Mouse (Mus musculus): ENCODE measurements around the gene Prss46. TPM values are rescaled to one million over a fixed set of nuclear protein-coding genes. Genes with fewer than 3 reads are reported as not detected.
"Not testable (repeated sequence)": the region's sequence is repeated elsewhere in the genome, so short reads cannot be mapped to it uniquely, and the experiment has no call there.

Gene Prss46
- polyA plus RNA-seq (2014; fragmentation: Nextera tagmentation; extraction: Ambion mirVana), result not detected in 2 replicates

DNA sequence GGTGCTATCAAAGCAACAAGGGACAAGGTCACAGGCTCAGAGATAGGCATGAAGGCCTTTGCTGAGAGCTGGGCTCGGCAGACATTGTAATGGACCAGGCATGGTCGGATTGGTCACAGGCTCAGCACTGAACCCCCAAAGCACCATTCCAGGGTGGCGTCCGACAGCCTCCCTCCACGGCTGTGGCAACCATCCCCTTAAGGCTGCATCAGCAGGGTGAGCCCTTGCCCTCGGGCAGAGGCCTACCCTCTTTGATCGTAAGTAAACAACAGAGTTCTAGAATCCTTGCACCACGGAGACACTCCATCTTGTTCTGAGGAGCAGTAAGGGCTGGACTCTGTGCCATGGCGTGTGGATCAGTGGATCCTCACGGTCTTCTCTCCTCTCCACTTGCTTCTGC, at the start of gene Prss46:
TSS of gene Prss46 (plus strand) at position 301 of the 400 bp plus-strand sequence.
- no peak within 1 kb of the TSS for H3K9ac ChIP-seq (ENCODE audit: low read depth, low read length)
- WGBS, result 86% methylated on average over 10 of the region's 10 CpGs
- H3K36me3 ChIP-seq (ENCODE audit: control insufficient read depth, insufficient read depth, low read length), result no peaks in the 10 kb centered on the region
- H3K9me3 ChIP-seq (ENCODE audit: control insufficient read depth, low read length), result no peaks in the 10 kb centered on the region
- no peaks in the 10 kb centered on the region for H3K4me1 ChIP-seq (replicated peaks; ENCODE audit: control insufficient read depth, insufficient read depth, low read length)
- H3K4me2 ChIP-seq (replicated peaks; ENCODE audit: low read depth, low read length), result no peak within 1 kb of the TSS
- H3K27ac ChIP-seq (ENCODE audit: low read depth, low read length), result no peak within 1 kb of the TSS
- H3K4me3 ChIP-seq (ENCODE audit: low read depth, low read length), result no peak within 1 kb of the TSS
- no peak for DNase-seq (ENCODE audit: low spot score)
- no peaks in the 10 kb centered on the region for H3K27me3 ChIP-seq (ENCODE audit: control insufficient read depth, insufficient read depth, low read length)
- no peak for ATAC-seq (ENCODE audit: low FRiP score)

DNA sequence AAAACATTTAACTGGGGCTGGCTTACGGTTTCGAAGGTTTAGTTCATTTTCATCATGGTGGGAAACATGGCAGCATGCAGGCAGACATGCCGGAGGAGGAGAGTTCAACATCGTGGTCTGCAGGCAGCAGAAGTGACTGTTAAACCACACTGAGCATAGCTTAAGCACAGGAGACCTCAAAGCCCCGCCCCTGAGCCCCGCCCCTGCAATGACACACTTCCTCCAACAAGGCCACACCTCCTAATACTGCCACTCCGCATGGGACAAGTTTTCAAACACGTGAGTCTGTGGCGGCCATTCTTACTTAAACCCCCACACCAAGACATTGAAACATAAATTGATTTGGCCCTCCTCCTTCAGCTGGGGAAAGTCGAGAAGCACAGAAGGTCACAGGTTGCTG, 47.3 kb upstream of the Prss46 start:
- Histone ChIP-seq H3K36me3 (ENCODE audit: control insufficient read depth, insufficient read depth, low read length) (no peaks in the 10 kb centered on the region), H3K4me2 (replicated peaks; ENCODE audit: low read depth, low read length) (no peak overlapping the region), H3K4me1 (replicated peaks; ENCODE audit: control insufficient read depth, insufficient read depth, low read length) (no peaks in the 10 kb centered on the region), H3K4me3 (ENCODE audit: low read depth, low read length) (no peak overlapping the region), H3K27ac (ENCODE audit: low read depth, low read length) (no peak overlapping the region), H3K9ac (ENCODE audit: low read depth, low read length) (no peak overlapping the region), H3K9me3 (ENCODE audit: control insufficient read depth, low read length) (no peaks in the 10 kb centered on the region), H3K27me3 (ENCODE audit: control insufficient read depth, insufficient read depth, low read length) (no peaks in the 10 kb centered on the region)
- WGBS, result 89% methylated on average over 10 of the region's 10 CpGs
- ATAC-seq (ENCODE audit: low FRiP score) (no peak), DNase-seq (ENCODE audit: low spot score) (no peak)

DNA sequence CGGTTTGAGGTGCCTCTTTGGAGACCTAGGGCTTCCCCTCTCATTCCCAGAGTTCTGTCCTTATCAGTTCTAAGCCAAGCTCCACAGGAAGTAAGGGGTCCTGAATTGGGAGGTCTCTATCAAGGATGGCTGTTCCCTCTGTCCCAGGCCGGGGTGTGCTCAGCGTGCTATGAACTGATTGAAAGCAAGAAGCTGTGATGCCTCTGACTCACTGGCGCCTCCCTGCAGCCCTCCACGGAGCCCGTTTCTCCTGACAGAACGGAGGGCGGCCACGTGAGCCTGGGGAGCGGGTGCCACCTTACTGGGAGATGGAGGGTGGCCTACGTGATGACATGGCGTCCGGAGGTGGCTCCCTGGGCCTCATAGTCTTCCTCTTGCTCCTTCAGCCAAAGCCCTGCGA, 46.4 kb upstream of the Prss46 start, which contains the start of gene Prss42:
TSS of gene Prss42 (plus strand) at position 301 of the 400 bp plus-strand sequence.
- ATAC-seq (ENCODE audit: low FRiP score) (no peak), DNase-seq (ENCODE audit: low spot score) (no peak)
- H3K9ac ChIP-seq (ENCODE audit: low read depth, low read length), result no peak within 1 kb of the TSS
- no peaks in the 10 kb centered on the region for H3K9me3 ChIP-seq (ENCODE audit: control insufficient read depth, low read length)
- H3K27ac ChIP-seq (ENCODE audit: low read depth, low read length), result no peak within 1 kb of the TSS
- no peaks in the 10 kb centered on the region for H3K27me3 ChIP-seq (ENCODE audit: control insufficient read depth, insufficient read depth, low read length)
- no peaks in the 10 kb centered on the region for H3K36me3 ChIP-seq (ENCODE audit: control insufficient read depth, insufficient read depth, low read length)
- WGBS, result 90% methylated on average over 14 of the region's 14 CpGs
- H3K4me3 ChIP-seq (ENCODE audit: low read depth, low read length), result no peak within 1 kb of the TSS
- H3K4me1 ChIP-seq (replicated peaks; ENCODE audit: control insufficient read depth, insufficient read depth, low read length), result no peaks in the 10 kb centered on the region
- H3K4me2 ChIP-seq (replicated peaks; ENCODE audit: low read depth, low read length), result no peak within 1 kb of the TSS

DNA sequence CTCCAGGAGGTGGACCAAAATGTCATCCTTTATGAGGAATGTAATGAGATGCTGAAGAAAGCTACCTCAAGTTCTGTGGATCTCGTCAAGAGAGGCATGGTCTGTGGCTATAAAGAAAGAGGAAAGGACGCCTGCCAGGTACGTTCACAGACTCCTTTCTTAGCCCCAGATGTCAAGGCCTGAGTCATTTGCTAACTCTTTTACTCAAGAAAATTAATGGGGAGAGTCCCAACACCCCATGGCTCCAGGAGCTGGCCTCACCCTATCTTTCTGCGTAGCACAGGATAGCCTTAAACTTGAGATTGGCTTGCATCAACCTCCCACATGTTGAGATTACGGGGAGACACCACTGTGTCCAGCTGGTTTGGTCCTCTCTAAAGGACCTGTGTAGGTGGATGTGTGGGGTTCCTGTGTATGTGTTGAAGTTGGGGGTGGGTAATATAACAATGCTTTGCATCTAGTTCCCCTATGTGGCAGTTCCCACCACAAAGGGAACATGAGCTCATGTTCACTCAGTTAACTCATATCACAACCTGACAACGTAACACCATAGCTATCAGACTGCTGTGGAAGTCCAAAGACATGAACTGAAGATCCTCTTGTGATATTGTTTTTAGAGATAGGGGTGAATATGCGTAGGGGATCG, 43.3 kb upstream of the Prss46 start:
- Histone ChIP-seq H3K36me3 (ENCODE audit: control insufficient read depth, insufficient read depth, low read length) (no peaks in the 10 kb centered on the region), H3K4me2 (replicated peaks; ENCODE audit: low read depth, low read length) (no peak overlapping the region), H3K4me3 (ENCODE audit: low read depth, low read length) (no peak overlapping the region), H3K9me3 (ENCODE audit: control insufficient read depth, low read length) (no peaks in the 10 kb centered on the region), H3K4me1 (replicated peaks; ENCODE audit: control insufficient read depth, insufficient read depth, low read length) (no peaks in the 10 kb centered on the region), H3K27ac (ENCODE audit: low read depth, low read length) (no peak overlapping the region), H3K27me3 (ENCODE audit: control insufficient read depth, insufficient read depth, low read length) (no peaks in the 10 kb centered on the region), H3K9ac (ENCODE audit: low read depth, low read length) (no peak overlapping the region)
- ATAC-seq (ENCODE audit: low FRiP score) (no peak), DNase-seq (ENCODE audit: low spot score) (no peak)
- 91% methylated on average over 8 of the region's 8 CpGs for WGBS

DNA sequence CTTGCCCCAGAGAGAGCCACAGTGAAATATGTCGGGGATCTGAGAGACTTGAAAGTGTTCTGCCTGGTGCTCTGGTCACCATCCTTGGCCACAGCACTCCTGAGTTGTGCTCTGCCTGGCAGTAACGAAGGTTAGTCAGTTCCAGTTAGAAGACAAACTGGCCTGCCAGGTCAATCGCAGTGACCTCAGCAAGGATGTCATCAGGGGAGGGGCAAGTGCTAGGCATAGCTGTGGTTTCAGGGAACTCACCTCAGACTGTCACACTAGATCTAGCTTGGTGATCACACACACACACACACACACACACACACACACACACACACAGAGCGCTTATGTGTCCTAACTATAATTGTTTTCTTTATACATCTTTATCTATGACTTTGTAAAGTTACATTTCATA, 41.0 kb upstream of the Prss46 start:
- no peaks in the 10 kb centered on the region for H3K4me1 ChIP-seq (replicated peaks; ENCODE audit: control insufficient read depth, insufficient read depth, low read length)
- no peak overlapping the region for H3K9ac ChIP-seq (ENCODE audit: low read depth, low read length)
- H3K27me3 ChIP-seq (ENCODE audit: control insufficient read depth, insufficient read depth, low read length), result no peaks in the 10 kb centered on the region
- H3K4me2 ChIP-seq (replicated peaks; ENCODE audit: low read depth, low read length), result no peak overlapping the region
- no peaks in the 10 kb centered on the region for H3K9me3 ChIP-seq (ENCODE audit: control insufficient read depth, low read length)
- H3K36me3 ChIP-seq (ENCODE audit: control insufficient read depth, insufficient read depth, low read length), result no peaks in the 10 kb centered on the region
- no peak for ATAC-seq (ENCODE audit: low FRiP score)
- H3K27ac ChIP-seq (ENCODE audit: low read depth, low read length), result no peak overlapping the region
- DNase-seq (ENCODE audit: low spot score), result no peak
- WGBS, result 72% methylated on average over 4 of the region's 4 CpGs
- no peak overlapping the region for H3K4me3 ChIP-seq (ENCODE audit: low read depth, low read length)

DNA sequence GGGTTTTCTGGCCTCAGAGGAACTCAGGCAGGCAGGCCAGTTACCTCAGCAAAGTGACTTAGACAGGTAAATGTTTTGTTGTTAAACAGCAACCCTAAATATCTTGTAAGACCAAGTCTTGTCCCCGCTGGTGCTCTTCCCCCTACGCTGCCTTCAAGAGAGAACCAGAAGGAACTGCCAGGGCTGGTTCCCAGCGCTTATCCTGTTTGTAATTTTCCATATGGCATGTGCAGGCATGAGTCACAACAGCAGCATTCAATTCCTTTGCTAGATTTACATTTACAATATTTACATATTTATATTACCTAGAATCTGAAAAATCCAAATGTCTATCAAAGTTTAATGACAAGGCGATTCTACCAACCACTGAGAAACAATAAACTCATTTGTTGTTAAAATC, 34.3 kb upstream of the Prss46 start:
- 85% methylated on average over 4 of the region's 4 CpGs for WGBS
- Histone ChIP-seq H3K9me3 (ENCODE audit: control insufficient read depth, low read length) (no peaks in the 10 kb centered on the region), H3K9ac (ENCODE audit: low read depth, low read length) (no peak overlapping the region), H3K27me3 (ENCODE audit: control insufficient read depth, insufficient read depth, low read length) (no peaks in the 10 kb centered on the region), H3K4me2 (replicated peaks; ENCODE audit: low read depth, low read length) (no peak overlapping the region), H3K36me3 (ENCODE audit: control insufficient read depth, insufficient read depth, low read length) (no peaks in the 10 kb centered on the region), H3K4me3 (ENCODE audit: low read depth, low read length) (no peak overlapping the region), H3K27ac (ENCODE audit: low read depth, low read length) (no peak overlapping the region), H3K4me1 (replicated peaks; ENCODE audit: control insufficient read depth, insufficient read depth, low read length) (no peaks in the 10 kb centered on the region)
- DNase-seq (ENCODE audit: low spot score) (no peak), ATAC-seq (ENCODE audit: low FRiP score) (no peak)

DNA sequence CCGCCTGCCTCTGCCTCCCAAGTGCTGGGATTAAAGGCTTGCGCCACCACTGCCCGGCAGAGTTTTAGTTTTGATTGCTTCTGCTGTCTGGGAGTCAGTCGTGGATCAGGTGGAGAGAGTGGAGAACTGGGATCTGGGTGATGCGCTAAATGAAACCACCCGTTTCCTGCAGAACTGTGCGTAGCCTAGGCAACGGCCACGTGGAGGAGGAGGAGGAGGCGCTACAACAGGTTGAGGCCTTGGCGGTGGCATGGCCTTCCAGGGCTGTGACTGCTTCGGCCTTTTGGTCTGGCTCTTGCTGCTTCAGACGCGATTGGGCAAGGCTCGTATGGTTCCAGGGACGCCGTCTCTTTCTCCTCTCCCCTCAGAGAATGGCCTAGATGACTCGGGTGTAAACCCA, 30.5 kb upstream of the Prss46 start, which contains the start of gene Prss44:
TSS of gene Prss44 (plus strand) at position 206 of the 400 bp plus-strand sequence.
- no peak for DNase-seq (ENCODE audit: low spot score)
- H3K27ac ChIP-seq (ENCODE audit: low read depth, low read length), result no peak within 1 kb of the TSS
- WGBS, result 64% methylated on average over 18 of the region's 18 CpGs

DNA sequence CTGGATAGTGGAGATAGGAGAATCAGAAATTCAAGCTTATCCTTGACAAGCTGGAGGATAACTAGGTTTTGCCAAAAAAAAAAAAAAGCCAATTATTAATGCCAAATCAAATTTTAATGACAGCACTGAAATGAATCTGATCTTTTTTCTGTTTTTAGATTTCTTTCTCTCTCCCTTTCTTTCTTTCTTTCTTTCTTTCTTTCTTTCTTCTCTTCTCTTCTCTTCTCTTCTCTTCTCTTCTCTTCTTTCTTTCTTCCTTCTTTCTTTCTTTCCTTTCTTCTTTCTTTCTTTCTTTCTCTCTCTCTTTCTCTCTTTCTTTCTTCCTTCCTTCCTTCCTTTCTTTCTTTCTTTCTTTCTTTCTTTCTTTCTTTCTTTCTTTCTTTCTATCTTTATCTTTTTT, 23.8 kb upstream of the Prss46 start:
- not testable (repeated sequence) for H3K4me2 ChIP-seq (replicated peaks; ENCODE audit: low read depth, low read length); ATAC-seq (ENCODE audit: low FRiP score); H3K27me3 ChIP-seq (ENCODE audit: control insufficient read depth, insufficient read depth, low read length); H3K27ac ChIP-seq (ENCODE audit: low read depth, low read length); DNase-seq (ENCODE audit: low spot score); H3K9me3 ChIP-seq (ENCODE audit: control insufficient read depth, low read length); H3K9ac ChIP-seq (ENCODE audit: low read depth, low read length); H3K4me3 ChIP-seq (ENCODE audit: low read depth, low read length); H3K36me3 ChIP-seq (ENCODE audit: control insufficient read depth, insufficient read depth, low read length); H3K4me1 ChIP-seq (replicated peaks; ENCODE audit: control insufficient read depth, insufficient read depth, low read length)

More for the DNA sequence above, 30.5 kb upstream of the Prss46 start, which contains the start of gene Prss44:
- ATAC-seq (ENCODE audit: low FRiP score), result no peak
- no peak within 1 kb of the TSS for H3K4me3 ChIP-seq (ENCODE audit: low read depth, low read length)
- H3K27me3 ChIP-seq (ENCODE audit: control insufficient read depth, insufficient read depth, low read length), result no peaks in the 10 kb centered on the region
- no peaks in the 10 kb centered on the region for H3K36me3 ChIP-seq (ENCODE audit: control insufficient read depth, insufficient read depth, low read length)
- no peaks in the 10 kb centered on the region for H3K4me1 ChIP-seq (replicated peaks; ENCODE audit: control insufficient read depth, insufficient read depth, low read length)
- no peak within 1 kb of the TSS for H3K9ac ChIP-seq (ENCODE audit: low read depth, low read length)
- H3K4me2 ChIP-seq (replicated peaks; ENCODE audit: low read depth, low read length), result no peak within 1 kb of the TSS
- H3K9me3 ChIP-seq (ENCODE audit: control insufficient read depth, low read length), result no peaks in the 10 kb centered on the region

DNA sequence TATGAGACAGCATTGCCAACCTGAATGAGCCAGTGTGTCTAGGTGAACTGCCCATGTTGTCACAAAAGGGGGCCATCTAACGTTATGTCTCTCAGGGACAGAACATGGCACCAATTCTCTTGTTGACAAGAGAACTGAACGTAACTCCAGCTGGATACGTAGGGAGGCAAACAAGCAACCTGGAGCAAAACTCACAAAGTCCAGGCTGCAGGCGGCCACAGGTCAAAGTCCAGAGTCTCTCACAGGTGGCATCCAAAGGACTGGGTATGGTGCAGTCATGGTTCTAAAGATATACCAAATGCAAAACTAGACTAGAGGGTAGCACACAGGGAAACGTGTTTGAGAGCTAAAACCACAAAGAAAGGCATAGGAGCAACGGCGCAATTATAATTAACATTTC, 22.9 kb upstream of the Prss46 start:
- no peaks in the 10 kb centered on the region for H3K9me3 ChIP-seq (ENCODE audit: control insufficient read depth, low read length)
- no peak overlapping the region for H3K4me2 ChIP-seq (replicated peaks; ENCODE audit: low read depth, low read length)
- no peak overlapping the region for H3K27ac ChIP-seq (ENCODE audit: low read depth, low read length)
- no peaks in the 10 kb centered on the region for H3K4me1 ChIP-seq (replicated peaks; ENCODE audit: control insufficient read depth, insufficient read depth, low read length)
- H3K9ac ChIP-seq (ENCODE audit: low read depth, low read length), result no peak overlapping the region
- H3K4me3 ChIP-seq (ENCODE audit: low read depth, low read length), result no peak overlapping the region
- DNase-seq (ENCODE audit: low spot score) (no peak), ATAC-seq (ENCODE audit: low FRiP score) (no peak)
- H3K27me3 ChIP-seq (ENCODE audit: control insufficient read depth, insufficient read depth, low read length), result no peaks in the 10 kb centered on the region
- no peaks in the 10 kb centered on the region for H3K36me3 ChIP-seq (ENCODE audit: control insufficient read depth, insufficient read depth, low read length)
- 86% methylated on average over 7 of the region's 7 CpGs for WGBS

Measured in hindbrain, embryonic 11.5 days (tissue).